Mouse (Mus musculus): ENCODE data around the gene Pnn.
"Not testable (repeated sequence)": the region's sequence is repeated elsewhere in the genome, so short reads cannot be mapped to it uniquely, and the experiment has no call there.

Pnn gene

GRCm38 (mm10) chr12:59066448-59067077 is at the start of gene Pnn:
TSS of gene Pnn (plus strand) at chr12:59066884.
- DNase-seq (ENCODE audit: low spot score in 2 of 2), result peak; percentile 98 to 99

DNA sequence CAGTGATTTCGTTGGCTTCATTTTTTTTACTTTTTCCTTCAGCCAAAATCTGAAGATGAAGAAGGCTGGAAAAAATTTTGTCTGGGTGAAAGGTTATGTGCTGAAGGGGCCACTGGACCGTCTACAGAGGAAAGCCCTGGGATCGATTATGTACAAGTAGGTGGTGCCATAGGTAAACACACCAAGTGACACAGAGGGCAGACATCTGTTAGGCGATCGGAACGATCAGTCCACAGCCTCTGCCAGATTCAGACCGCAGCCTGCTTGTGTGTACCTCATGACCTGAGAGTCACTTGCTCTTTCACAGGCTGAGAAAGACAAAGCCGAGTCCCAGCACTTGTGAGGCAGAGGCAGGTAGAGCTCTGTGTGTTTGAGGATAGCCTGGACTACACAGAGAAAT is 48.7 kb upstream of the Pnn start:
- no peak for DNase-seq (ENCODE audit: low spot score in 2 of 2)

DNA sequence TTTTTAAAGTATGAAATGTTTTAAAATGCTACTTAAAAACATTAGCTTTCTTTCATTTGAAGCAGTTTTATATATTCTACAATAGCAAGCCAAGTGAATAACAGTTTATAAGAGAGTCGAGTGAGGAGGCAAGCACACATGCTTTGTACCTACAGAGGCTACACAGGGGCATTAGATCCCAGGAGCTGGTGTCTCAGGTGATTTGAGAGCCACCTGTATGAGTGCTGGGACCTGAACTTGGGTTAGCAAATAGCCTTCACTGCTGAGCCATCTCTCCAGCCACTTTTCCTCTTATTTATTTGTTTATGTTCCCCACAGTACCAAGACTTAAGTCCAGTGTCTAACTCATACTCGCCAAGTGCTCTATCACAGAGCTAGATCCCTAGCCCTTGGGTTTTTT is 46.8 kb upstream of the Pnn start:
- DNase-seq (ENCODE audit: low spot score in 2 of 2), result no peak

- no peak for DNase-seq (ENCODE audit: low spot score in 2 of 2)
These were observed 45.4 kb upstream of the Pnn start for GRCm38 (mm10) chr12:59021306-59021705.

DNA sequence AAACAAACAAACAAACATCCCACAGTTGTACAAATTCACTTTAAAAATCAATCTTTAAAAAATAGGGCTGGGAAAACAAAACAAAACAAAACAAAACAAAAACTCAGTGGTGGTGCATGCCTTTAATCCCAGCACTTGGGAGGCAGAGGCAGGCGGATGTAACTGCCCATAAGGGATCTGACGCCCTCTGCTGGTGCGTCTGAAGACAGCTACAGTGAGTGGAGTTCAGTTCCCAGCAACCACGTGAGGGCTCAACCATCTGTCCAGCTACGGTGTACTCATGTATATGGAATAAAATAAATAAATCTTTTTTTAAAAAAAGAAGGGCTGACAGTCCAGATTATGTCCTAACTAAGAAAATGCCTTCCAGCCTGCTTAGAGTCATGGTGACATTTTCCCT is 34.6 kb upstream of the Pnn start:
- DNase-seq (ENCODE audit: low spot score in 2 of 2), result no peak

DNA sequence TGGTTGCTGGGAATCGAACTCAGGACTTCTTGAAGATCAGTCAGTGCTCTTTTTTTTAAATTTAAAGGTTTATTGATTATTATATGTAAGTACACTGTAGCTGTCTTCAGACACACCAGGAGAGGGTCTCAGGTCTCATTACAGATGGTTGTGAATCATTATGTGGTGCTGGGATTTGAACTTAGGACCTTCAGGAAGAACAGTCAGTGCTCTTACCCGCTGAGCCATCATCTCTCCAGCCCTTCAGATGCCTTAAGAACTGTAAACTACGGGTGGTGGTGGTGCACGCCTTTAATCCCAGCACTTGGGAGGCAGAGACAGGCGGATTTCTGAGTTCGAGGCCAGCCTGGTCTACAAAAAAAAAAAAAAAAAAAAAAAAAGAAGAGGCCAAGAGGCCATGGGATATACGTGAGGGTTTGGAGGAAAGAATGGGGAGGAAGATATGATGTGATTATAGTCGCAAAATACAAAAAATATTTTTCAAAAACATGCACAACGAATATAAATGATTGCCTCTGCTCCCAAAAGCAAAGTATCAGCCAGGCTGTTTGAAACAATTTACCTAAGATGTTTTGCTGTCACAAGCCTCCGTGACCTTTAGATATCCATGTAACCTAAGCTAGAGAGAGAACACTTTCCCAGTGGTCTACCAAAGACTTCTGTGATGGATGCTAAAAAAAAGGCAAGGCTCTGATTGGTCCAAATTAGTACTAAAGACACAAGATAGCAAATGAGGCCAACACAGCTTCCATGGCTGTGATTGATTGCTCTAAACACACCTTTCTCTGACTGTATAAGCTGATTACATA is 27.3 kb upstream of the Pnn start:
- no peak for DNase-seq (ENCODE audit: low spot score in 2 of 2)

DNA sequence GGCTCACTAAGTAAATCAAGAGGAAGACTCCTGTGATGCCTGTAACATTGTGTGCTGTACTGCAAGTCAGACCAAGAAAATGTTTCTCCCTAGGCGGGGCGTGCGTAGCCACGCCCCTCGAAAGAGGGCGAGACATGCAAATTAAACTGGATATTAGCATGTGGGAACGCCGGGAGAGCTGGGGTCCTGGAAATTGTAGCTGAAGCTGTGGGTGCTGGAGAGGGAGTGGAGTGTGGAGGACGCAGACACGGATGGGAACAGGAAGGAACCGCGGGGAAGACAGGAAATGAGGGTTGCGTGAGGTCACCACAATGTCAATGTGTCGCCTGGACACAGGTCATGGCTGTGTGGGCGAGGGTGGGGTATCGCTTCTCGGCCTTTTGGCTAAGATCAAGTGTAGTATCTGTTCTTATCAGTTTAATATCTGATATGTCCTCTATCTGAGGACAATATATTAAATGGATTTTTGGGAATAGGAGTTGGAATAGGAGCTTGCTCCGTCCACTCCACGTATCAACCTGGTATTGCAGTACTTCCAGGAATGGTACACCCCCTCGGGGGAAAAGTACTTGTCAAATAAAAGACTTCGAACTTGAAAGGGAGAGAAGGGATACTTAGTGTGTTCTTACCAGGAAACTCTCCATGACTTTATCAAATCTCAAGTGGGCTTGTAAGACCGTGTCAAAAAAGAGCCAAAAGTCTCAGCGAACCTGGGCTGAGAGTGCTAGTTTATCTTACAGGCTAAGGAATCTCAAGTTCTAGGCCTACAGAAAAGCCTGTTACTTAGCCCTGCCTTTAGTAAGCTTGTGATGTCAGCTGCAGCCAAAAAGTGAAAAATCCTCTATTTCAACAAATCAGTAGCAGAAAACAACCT is 26.5 kb upstream of the Pnn start:
- DNase-seq (ENCODE audit: low spot score in 2 of 2), result no peak

DNA sequence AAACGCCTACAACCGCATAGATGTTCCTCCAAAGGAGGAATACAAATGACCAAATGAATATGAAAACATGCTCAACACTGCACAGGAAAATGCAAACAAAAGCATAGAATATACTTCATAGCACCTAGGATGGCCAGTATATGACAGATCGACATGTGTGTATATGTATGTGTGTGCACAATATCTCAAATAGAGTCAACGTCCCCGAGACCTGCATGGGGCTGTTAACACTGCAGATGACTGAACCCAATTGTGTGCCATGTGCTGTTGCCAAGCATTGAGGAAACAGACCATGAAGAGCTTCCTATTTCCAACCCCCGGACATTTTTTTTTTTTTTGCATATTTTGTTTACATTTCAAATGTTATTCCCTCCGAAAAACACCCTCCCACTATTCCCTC is 25.8 kb upstream of the Pnn start:
- no peak for DNase-seq (ENCODE audit: low spot score in 2 of 2)

DNA sequence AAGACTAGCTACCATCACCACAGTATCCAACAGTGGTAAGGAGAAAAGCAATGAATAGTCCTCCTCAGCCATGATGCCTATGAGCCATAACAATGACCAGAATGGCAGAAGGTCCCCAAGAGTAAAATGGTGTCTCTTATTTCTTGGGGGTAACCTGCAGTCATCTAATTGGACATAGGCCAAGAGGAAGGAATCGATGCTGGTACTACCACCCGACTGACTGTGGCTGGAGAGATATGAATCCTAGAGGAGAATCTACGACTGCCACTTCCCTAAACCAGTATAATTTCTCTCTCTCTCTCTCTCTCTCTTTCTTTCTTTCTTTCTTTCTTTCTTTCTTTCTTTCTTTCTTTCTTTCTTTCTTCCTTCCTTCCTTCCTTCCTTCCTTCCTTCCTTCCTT is 14.2 kb upstream of the Pnn start:
- DNase-seq (ENCODE audit: low spot score in 2 of 2), result no peak

DNA sequence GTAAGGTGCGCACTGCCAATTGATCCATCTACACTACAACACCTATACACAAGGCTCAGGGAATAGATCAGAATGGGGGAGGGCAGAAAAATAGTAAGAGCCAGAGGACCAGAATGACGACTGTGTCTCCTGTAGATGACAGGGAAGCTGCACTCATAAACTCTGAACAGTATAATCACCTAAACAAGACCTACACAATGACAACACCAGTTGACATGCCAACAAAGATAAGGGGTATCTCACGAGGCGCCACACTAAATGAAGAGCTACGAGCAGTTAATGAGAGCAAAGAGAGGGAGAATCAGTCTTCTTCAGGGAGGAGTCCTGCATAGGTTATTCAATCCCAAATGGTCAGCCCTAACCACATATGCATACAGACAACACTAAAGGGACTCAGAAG is 13.5 kb upstream of the Pnn start:
- DNase-seq (ENCODE audit: low spot score in 2 of 2), result no peak

DNA sequence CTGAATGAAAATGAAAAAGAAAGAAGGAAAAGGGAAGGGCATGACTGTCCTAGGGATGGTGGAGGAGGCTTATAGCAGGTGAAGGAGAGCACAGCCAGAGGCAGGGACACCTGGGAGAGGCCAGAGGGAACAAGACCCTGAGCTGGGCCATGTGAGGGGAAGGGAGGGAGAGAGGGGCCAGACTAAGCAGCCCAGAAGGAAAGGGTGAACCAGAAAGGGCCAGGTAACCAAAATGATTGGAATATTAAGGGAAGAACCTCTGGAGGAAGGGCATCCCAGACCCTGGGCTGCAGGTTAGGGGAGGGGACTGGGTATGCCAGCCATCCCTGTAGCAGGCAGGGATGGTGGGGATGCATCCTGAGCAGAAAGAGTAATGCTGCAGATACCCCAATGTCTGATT is 12.7 kb upstream of the Pnn start:
- DNase-seq (ENCODE audit: low spot score in 2 of 2), result no peak

- no peak for DNase-seq (ENCODE audit: low spot score in 2 of 2)
These were observed 11.4 kb upstream of the Pnn start for GRCm38 (mm10) chr12:59055196-59055850.

- DNase-seq (ENCODE audit: low spot score in 2 of 2), result no peak
These were observed 10.5 kb upstream of the Pnn start for GRCm38 (mm10) chr12:59056222-59056621.

GRCm38 (mm10) chr12:59058242-59058641 is 8.4 kb upstream of the Pnn start:
- DNase-seq (ENCODE audit: low spot score in 2 of 2), result not testable (repeated sequence)

DNA sequence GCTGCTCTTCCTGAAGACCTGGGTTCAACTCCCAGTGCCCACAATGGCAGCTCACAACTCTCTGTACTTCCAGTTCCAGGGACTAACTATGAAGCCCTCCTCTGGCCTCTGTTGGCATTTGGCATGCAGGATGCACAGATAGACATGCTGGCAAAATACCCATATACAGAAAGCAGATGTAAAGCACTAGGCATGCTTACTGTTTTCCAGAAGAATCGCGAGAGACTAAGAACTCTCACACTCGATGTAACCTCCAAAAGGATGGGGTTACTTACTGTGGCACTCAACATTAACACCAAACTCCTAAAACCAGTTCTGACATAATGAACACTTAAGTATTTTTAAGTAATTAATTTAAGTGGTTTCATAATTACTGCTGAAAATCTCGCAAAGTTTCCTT is 6.4 kb upstream of the Pnn start:
- DNase-seq (ENCODE audit: low spot score in 2 of 2), result no peak

DNA sequence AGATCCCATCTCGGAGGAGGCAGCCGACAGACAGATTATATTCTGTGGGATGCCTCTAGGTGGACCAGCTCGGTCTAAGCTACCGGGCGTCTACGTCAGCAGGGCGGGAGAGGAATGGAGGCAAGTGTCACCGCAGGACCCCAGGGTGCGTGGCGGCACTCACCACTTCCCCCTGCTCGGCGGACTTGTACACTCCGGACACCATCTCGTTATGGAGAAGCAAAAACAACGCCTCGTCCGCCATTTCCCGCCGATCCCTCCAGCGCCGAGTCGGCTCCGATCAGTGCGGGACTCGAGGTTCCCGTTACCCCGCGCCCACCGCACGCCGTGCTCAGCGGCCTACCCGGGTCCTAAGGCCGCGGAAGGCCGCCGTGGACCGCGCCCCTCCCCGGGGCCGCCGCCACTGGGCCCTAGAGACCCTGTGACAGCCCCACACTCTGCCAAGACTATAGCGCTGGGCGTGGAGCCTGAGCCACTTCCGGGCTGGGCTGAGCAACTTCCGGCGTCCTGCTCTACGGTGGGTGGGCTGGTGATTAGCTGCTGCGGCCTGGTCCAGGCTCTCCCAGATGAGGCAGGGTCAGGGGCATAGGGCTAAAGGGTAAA is 5.6 kb upstream of the Pnn start, which contains the start of gene Trappc6b:
Gene Trappc6b (minus strand): TSS at position 480 of the 603 bp plus-strand sequence.
- peak; percentile 80 for DNase-seq (ENCODE audit: low spot score in 2 of 2)

GRCm38 (mm10) chr12:59064837-59065236 is 1.8 kb upstream of the Pnn start:
- DNase-seq (ENCODE audit: low spot score in 2 of 2), result no peak

DNA sequence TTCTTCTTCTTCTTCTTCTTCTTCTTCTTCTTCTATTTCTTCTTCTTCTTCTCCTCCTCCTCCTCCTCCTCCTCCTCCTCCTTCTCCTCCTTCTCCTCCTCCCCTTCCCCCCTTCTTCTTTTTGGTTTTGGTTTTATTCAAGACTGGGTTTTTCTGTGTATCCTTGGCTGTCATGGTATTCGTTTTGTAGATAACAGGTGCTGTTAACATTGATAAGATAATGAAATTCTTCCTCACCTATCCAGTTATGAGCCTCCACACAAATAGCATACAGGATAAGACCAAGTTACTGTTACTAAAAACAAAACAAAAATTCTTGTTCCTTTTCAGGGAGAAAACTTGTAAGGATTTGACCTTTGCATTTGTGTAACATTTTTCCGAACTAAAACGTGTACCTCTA is 908 bp upstream of the Pnn start:
- no peak for DNase-seq (ENCODE audit: low spot score in 2 of 2)

DNA sequence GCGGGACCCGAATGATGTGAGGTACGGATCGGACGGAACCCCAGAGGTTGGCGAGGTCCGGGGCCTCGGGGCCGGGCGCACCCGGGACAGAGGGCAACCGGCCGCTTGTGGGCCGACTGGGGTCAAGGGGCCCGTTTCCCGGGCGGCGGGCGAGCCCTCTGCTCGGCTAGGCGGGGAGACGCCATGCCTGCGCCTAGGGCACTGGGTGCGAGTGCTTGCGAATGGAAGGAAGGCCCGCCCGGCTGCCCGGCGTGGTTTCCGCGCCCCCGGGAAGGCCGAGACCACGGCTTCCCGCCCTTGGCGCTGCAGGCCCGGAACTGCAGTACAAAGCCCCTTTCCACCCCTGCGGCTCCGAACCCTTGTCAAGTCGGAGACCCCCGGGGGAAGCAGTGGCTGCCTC is 411 bp downstream of the Pnn start:
- no peak for DNase-seq (ENCODE audit: low spot score in 2 of 2)

DNA sequence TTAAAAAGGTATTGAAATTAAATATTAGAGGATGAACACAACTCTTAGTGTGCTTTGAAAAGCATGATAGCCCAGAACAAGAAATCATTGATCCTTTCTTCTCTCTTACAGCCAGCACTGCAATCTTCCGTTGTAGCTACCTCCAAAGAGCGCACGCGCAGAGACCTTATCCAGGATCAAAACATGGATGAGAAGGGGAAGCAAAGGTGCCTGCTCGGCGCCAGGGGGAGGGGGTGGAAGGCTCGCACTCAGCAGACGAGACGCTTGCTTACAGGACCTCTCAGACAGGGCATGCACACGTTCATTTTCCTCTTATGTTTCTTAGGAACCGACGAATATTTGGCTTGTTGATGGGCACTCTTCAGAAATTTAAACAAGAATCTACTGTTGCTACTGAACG is 2.1 kb downstream of the Pnn start:
- no peak for DNase-seq (ENCODE audit: low spot score in 2 of 2)

DNA sequence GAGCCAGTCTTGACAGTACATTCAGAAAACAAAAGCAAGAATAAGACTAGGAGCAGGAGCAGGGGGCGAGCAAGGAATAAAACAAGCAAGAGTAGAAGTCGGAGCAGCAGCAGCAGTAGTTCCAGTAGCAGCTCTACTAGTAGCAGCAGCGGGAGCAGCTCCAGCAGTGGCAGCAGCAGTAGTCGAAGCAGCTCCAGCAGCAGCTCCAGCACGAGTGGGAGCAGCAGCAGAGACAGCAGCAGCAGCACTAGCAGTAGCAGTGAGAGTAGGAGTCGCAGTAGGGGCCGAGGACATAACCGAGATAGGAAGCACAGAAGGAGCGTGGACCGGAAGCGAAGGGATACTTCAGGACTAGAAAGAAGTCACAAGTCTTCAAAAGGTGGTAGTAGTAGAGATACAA is 5.6 kb downstream of the Pnn start:
- DNase-seq (ENCODE audit: low spot score in 2 of 2), result peak; percentile 46 to 54

DNA sequence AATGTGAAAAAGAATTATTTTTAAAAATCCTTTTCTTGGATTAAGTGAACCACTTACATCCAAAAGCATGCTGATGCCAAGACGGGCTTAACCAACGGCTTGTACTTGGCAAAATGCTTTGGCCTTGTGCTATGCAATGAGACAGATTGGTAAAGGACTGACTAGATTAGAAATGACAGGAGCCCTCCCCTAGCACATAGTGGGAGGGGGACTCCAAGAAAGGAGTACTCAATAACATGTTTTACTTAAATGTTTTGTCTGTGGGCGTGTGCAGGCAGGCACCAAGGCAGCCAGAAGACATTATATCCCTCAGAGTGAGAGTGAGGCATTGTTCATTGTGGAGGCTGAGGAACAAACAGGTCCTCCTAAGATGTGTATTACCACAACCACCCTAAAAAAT is 7.4 kb downstream of the Pnn start:
- DNase-seq (ENCODE audit: low spot score in 2 of 2), result peak; percentile 13 to 41

All from frontal cortex, postnatal 36 days (tissue).